Mouse (Mus musculus) hindbrain, embryonic 13.5 days (tissue): ENCODE data around the gene Tmc4. TPM values are rescaled to one million over a fixed set of nuclear protein-coding genes. Genes with fewer than 3 reads are reported as not detected.
A peak's percentile ranks its signal among the peaks of the same experiment; 100 is the strongest.

Experiments
- ATAC-seq: fragments of 200-750 bp; cut with Nextera tagmentation; 2 replicates; pipeline ENCODE4 v1.8.0; 2017; ENCODE audit warnings: moderate TSS enrichment; ENCODE audit not compliant: low FRiP score
- H3K27ac ChIP-seq: fragments of 300-500 bp; sonication (generic); 2 replicates; pipeline ENCODE4 v1.5.1; 2015; ENCODE audit warnings: inconsistent platforms, mild to moderate bottlenecking, moderate library complexity
- H3K27me3 ChIP-seq: fragments of 300-500 bp; sonication (generic); 2 replicates; pipeline ENCODE4 v1.6.1; 2015; ENCODE audit warnings: mild to moderate bottlenecking, inconsistent platforms
- H3K36me3 ChIP-seq: fragments of 300-500 bp; sonication (generic); 2 replicates; pipeline ENCODE4 v1.6.1; 2015; ENCODE audit warnings: mild to moderate bottlenecking, inconsistent platforms
- H3K4me1 ChIP-seq: fragments of 300-500 bp; sonication (generic); replicated peaks from 2 replicates; pipeline ENCODE4 v1.6.1; 2015; ENCODE audit warnings: inconsistent platforms
- H3K4me2 ChIP-seq: fragments of 300-500 bp; sonication (generic); 2 replicates; pipeline ENCODE4 v1.6.1; 2015; ENCODE audit warnings: inconsistent platforms, mild to moderate bottlenecking, moderate library complexity
- H3K4me3 ChIP-seq: fragments of 300-500 bp; sonication (generic); 2 replicates; pipeline ENCODE4 v1.5.1; 2015; ENCODE audit warnings: mild to moderate bottlenecking, inconsistent platforms
- H3K9ac ChIP-seq: fragments of 300-500 bp; sonication (generic); 2 replicates; pipeline ENCODE4 v1.6.1; 2015; ENCODE audit warnings: mild to moderate bottlenecking, inconsistent platforms
- H3K9me3 ChIP-seq: fragments of 300-500 bp; sonication (generic); 2 replicates; pipeline ENCODE4 v1.6.1; 2016; ENCODE audit warnings: inconsistent platforms
- WGBS: fragments of 180-500 bp; shearing (Covaris S2); methylation state at CpG from one replicate; pipeline ENCODE4 v1.1.7; 2015; 5-methylcytosine and 5-hydroxymethylcytosine counted together
- microRNA-seq: library from miRNA; unstranded; fragments of <30 nt; microRNA quantifications from one replicate; pipeline ENCODE4, GENCODE M21; 2016
- polyA plus RNA-seq: library from polyadenylated mRNA; unstranded; fragments of >200 nt; fragmentation: Nextera tagmentation; extraction: Ambion mirVana; gene quantifications from 2 replicates; pipeline ENCODE4 v1.2.1, GENCODE M21; 2015

The Tmc4 gene
- polyA plus RNA-seq, 1 experiment from 2014 or later: 5.8 TPM

DNA sequence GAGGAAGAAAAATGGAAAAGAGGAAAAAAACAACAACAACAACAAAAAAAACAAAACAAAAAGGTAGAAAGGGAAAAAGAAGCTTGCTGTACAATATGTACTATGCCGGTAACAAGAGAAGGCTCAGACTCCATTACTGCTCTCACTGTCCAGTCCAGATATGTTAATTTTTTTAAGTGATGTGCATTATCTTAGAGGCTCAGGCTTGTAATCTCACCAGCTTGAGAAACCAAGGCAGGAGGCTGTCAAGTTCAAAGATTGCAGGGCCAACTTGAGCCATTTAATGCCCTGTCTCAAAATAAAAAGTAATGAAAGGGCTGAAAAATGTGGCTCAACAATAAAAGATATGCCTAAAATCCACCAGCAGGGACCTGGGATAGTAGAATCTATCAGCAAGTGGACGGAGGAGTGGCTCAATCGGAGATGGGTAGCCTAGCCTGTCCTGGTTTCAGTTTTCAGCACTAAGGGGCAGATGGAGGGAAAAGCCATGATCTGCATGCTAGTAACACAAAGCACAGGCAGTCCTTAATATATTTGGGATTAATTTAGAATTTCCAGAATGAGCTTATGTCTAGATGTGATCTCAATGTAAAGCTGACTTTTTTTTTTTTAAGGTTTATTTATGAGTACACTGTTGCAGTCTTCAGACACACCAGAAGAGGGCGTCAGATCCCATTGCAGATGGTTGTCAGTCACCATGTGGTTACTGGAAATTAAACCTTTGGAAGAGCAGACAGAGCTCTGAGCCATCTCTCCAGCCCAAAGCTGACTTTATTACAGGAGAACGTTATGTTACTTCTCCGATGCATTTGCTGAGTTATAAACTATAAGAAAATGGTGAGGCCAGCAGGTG, 60.7 kb downstream of the Tmc4 start:
- Histone ChIP-seq H3K9me3 (no peaks in the 10 kb centered on the region), H3K27ac (no peak overlapping the region), H3K4me2 (peak overlapping the region; percentile 92; the same call in 1 of the 2 replicates), H3K4me3 (peak overlapping the region; percentile 72), H3K4me1 (peaks cover 18% of the 10 kb centered on the region), H3K27me3 (no peaks in the 10 kb centered on the region), H3K9ac (no peak overlapping the region), H3K36me3 (peaks cover 26% of the 10 kb centered on the region)
- no peak; the same call in 1 of the 2 replicates for ATAC-seq
- 43% methylated on average over 6 of the region's 6 CpGs for WGBS

DNA sequence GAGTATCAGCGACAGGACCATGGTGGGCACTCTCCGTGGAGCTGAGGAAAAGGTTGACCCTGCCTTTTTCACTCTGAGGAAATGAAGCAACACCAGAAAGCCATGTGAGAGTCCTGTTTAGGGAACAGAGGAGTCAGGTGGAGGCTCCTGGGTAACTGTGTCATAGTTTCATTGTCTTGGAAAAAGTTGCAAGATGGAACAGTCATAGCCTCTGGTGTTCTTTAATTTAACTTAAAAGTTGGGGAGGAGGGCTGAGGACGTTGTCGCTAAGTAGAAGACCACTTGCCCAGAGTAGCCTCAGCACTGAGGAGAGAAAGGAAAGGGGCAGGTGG, 61.3 kb downstream of the Tmc4 start, which contains the start of gene Oscar:
Gene Oscar, minus strand, starts transcription at position 101 of the 332 bp plus-strand sequence.
- no peaks in the 10 kb centered on the region for H3K9me3 ChIP-seq
- H3K36me3 ChIP-seq: peaks cover 21% of the 10 kb centered on the region
- peak within 1 kb of the TSS; percentile 72 for H3K4me3 ChIP-seq
- ATAC-seq: no peak
- WGBS: 81% methylated on average over 4 of the region's 4 CpGs
- H3K27me3 ChIP-seq: no peaks in the 10 kb centered on the region
- peaks cover 18% of the 10 kb centered on the region for H3K4me1 ChIP-seq
- peak within 1 kb of the TSS; percentile 92; the same call in 1 of the 2 replicates for H3K4me2 ChIP-seq
- no peak within 1 kb of the TSS for H3K27ac ChIP-seq
- no peak within 1 kb of the TSS for H3K9ac ChIP-seq

Small RNA genes within 50 kb of the gene (microRNA-seq; reads per million reads assigned to microRNA genes)
- 2.6 reads per million, percentile 3 among the genes with 10 or more reads in this experiment for gene Mir3572

Other genes with a start within 250 kb of the Tmc4 start
- not detected in 2 replicates for gene Tarm1, start 174.9 kb downstream of the Tmc4 start, polyA plus RNA-seq
- gene Oscar, start 61.4 kb downstream of the Tmc4 start, polyA plus RNA-seq: 0.35 and 0.39 TPM in 2 replicates
- gene Ndufa3, start 60.2 kb downstream of the Tmc4 start, polyA plus RNA-seq: 481 and 487 TPM in 2 replicates
- gene Tfpt, start 47.6 kb downstream of the Tmc4 start, polyA plus RNA-seq: 32.9 and 37.4 TPM in 2 replicates
- 99.1 and 105 TPM in 2 replicates for gene Prpf31, start 47.6 kb downstream of the Tmc4 start, polyA plus RNA-seq
- gene Cnot3, start 32.3 kb downstream of the Tmc4 start, polyA plus RNA-seq: 47.1 and 49.9 TPM in 2 replicates
- gene Leng1, start 11.7 kb downstream of the Tmc4 start, polyA plus RNA-seq: 15.8 and 16.3 TPM in 2 replicates
- 233 and 242 TPM in 2 replicates for gene Tsen34, start 15.3 kb upstream of the Tmc4 start, polyA plus RNA-seq
- gene Mboat7, start 16.0 kb upstream of the Tmc4 start, polyA plus RNA-seq: 64.3 and 69.0 TPM in 2 replicates
- gene Rps9, start 26.4 kb upstream of the Tmc4 start, polyA plus RNA-seq: 948 and 980 TPM in 2 replicates
- 0.25 and 0.32 TPM in 2 replicates for gene Pirb, start 42.8 kb upstream of the Tmc4 start, polyA plus RNA-seq
- gene Gm15448, start 148.1 kb upstream of the Tmc4 start, polyA plus RNA-seq: not detected in 2 replicates
- 0.06 TPM in 1 of 2 replicates, not detected in the other for gene Pira2, start 167.5 kb upstream of the Tmc4 start, polyA plus RNA-seq
- not detected in 2 replicates for gene Gm14548, start 220.6 kb upstream of the Tmc4 start, polyA plus RNA-seq
- not detected in 2 replicates for gene Lilra6, start 237.9 kb upstream of the Tmc4 start, polyA plus RNA-seq